Comparison of ENCODE assay signal across 8 mouse cellular contexts in genomic region chr12:59011275-59011843, GRCm38 (mm10). TPM values are rescaled to one million over a fixed set of nuclear protein-coding genes. Genes with fewer than 3 reads are reported as not detected.
DNase-seq lines count a peak whose midpoint lies in the region; ATAC-seq lines count a peak whose summit lies in the region.

No protein-coding gene starts in this region.

- ATAC-seq in neural tube, embryonic 11.5 days (ENCODE audit: insufficient read depth, low FRiP score, low TSS enrichment) = no peak; the same call in 1 of the 2 replicates
- ATAC-seq in forebrain, embryonic 11.5 days (replicated peaks; ENCODE audit: low FRiP score) = no peak
- ATAC-seq in limb, embryonic 13.5 days (ENCODE audit: low FRiP score, low read depth) = no peak
- no peak; the same call in 1 of the 2 replicates for ATAC-seq in stomach, embryonic 14.5 days (ENCODE audit: insufficient number of reproducible peaks, insufficient read depth, low FRiP score, low read depth)

- peak overlapping the region; percentile 81 for H3K4me2 ChIP-seq in neural tube, embryonic 11.5 days (ENCODE audit: low read depth)
- peak overlapping the region; percentile 70 for H3K4me2 ChIP-seq in forebrain, embryonic 11.5 days (ENCODE audit: low read depth, low read length, severe bottlenecking)
- peak overlapping the region; percentile 67 for H3K4me2 ChIP-seq in limb, embryonic 13.5 days (replicated peaks)
- peak overlapping the region; percentile 79 for H3K4me2 ChIP-seq in stomach, embryonic 14.5 days (replicated peaks; ENCODE audit: low read depth, low read length)

- no peaks in the 10 kb centered on the region for H3K9me3 ChIP-seq in neural tube, embryonic 11.5 days (ENCODE audit: control insufficient read depth, low read length)
- no peaks in the 10 kb centered on the region for H3K9me3 ChIP-seq in forebrain, embryonic 11.5 days (ENCODE audit: control insufficient read depth, low read length)
- H3K9me3 ChIP-seq in limb, embryonic 13.5 days = no peaks in the 10 kb centered on the region
- H3K9me3 ChIP-seq in stomach, embryonic 14.5 days (ENCODE audit: control insufficient read depth, low read depth, low read length) = no peaks in the 10 kb centered on the region

- under 1% methylated on average over 25 of the region's 25 CpGs for WGBS in neural tube, embryonic 11.5 days
- WGBS in forebrain, embryonic 11.5 days = under 1% methylated on average over 24 of the region's 25 CpGs
- under 1% methylated on average over 25 of the region's 25 CpGs for WGBS in limb, embryonic 13.5 days
- WGBS in stomach, embryonic 14.5 days = under 1% methylated on average over 25 of the region's 25 CpGs

- H3K36me3 ChIP-seq in neural tube, embryonic 11.5 days (ENCODE audit: control insufficient read depth, insufficient read depth, low read length) = no peaks in the 10 kb centered on the region
- peaks cover 3% of the 10 kb centered on the region for H3K36me3 ChIP-seq in forebrain, embryonic 11.5 days (ENCODE audit: control insufficient read depth, insufficient read depth, low read length)
- H3K36me3 ChIP-seq in limb, embryonic 13.5 days = peaks cover 16% of the 10 kb centered on the region
- H3K36me3 ChIP-seq in stomach, embryonic 14.5 days (ENCODE audit: control insufficient read depth, insufficient read depth, low read length) = peaks cover 7% of the 10 kb centered on the region

- H3K27ac ChIP-seq in neural tube, embryonic 11.5 days (ENCODE audit: low read depth, low read length) = peak overlapping the region; percentile 78
- peak overlapping the region; percentile 60 for H3K27ac ChIP-seq in forebrain, embryonic 11.5 days (ENCODE audit: low read depth, low read length)
- H3K27ac ChIP-seq in limb, embryonic 13.5 days = peak overlapping the region; percentile 92
- H3K27ac ChIP-seq in stomach, embryonic 14.5 days (ENCODE audit: low read length) = peak overlapping the region; percentile 93

- H3K9ac ChIP-seq in neural tube, embryonic 11.5 days (ENCODE audit: low read length) = peak overlapping the region; percentile 86
- peak overlapping the region; percentile 76 for H3K9ac ChIP-seq in forebrain, embryonic 11.5 days (ENCODE audit: low read length)
- H3K9ac ChIP-seq in limb, embryonic 13.5 days = peak overlapping the region; percentile 91
- H3K9ac ChIP-seq in stomach, embryonic 14.5 days (replicated peaks; ENCODE audit: low read depth, low read length) = peak overlapping the region; percentile 76

- H3K4me1 ChIP-seq in neural tube, embryonic 11.5 days (ENCODE audit: control insufficient read depth, insufficient read depth, low read length) = peaks cover 4% of the 10 kb centered on the region; the same call in 1 of the 2 replicates
- peaks cover 2% of the 10 kb centered on the region; the same call in 1 of the 2 replicates for H3K4me1 ChIP-seq in forebrain, embryonic 11.5 days (replicated peaks; ENCODE audit: control insufficient read depth, insufficient read depth, low read length)
- peaks cover 32% of the 10 kb centered on the region for H3K4me1 ChIP-seq in limb, embryonic 13.5 days
- H3K4me1 ChIP-seq in stomach, embryonic 14.5 days (ENCODE audit: control insufficient read depth, insufficient read depth, low read length) = peaks cover 15% of the 10 kb centered on the region

- peak overlapping the region; percentile 83 for H3K4me3 ChIP-seq in neural tube, embryonic 11.5 days (ENCODE audit: low read depth, low read length)
- H3K4me3 ChIP-seq in forebrain, embryonic 11.5 days (ENCODE audit: low read depth, low read length) = peak overlapping the region; percentile 64
- peak overlapping the region; percentile 85 for H3K4me3 ChIP-seq in limb, embryonic 13.5 days
- peak overlapping the region; percentile 88 for H3K4me3 ChIP-seq in stomach, embryonic 14.5 days (ENCODE audit: low read depth, low read length)

- DNase-seq in neural tube, embryonic 11.5 days (ENCODE audit: low spot score) = no peak
- DNase-seq in neural tube, embryonic 10.5 days (ENCODE audit: extremely low spot score, low spot score) = no peak
- DNase-seq in forebrain, embryonic 11.5 days (ENCODE audit: low spot score) = no peak
- DNase-seq in urinary bladder, postnatal 4 days (ENCODE audit: low spot score in 2 of 2) = no peak
- DNase-seq in kidney, adult 18-20 months = no peak
- DNase-seq in layer of hippocampus, adult 11-12 months (ENCODE audit: low spot score) = no peak

- H3K27me3 ChIP-seq in neural tube, embryonic 11.5 days (ENCODE audit: control insufficient read depth, insufficient read depth, low read length) = no peaks in the 10 kb centered on the region
- no peaks in the 10 kb centered on the region for H3K27me3 ChIP-seq in forebrain, embryonic 11.5 days (ENCODE audit: control insufficient read depth, insufficient read depth, low read length)
- H3K27me3 ChIP-seq in limb, embryonic 13.5 days = no peaks in the 10 kb centered on the region
- H3K27me3 ChIP-seq in stomach, embryonic 14.5 days (ENCODE audit: control insufficient read depth, insufficient read depth, low read length) = no peaks in the 10 kb centered on the region

RNA-seq across cellular contexts. Expression of gene Sec23a, which starts 0.5 kb away (rescaled TPM):
- 105 and 109 TPM in 2 replicates for polyA plus RNA-seq in neural tube, embryonic 11.5 days (2014; fragmentation: Nextera tagmentation; extraction: Ambion mirVana)
- polyA plus RNA-seq in forebrain, embryonic 11.5 days (2014; fragmentation: Nextera tagmentation; extraction: Ambion mirVana) = 76.0 and 76.5 TPM in 2 replicates
- 105 and 111 TPM in 2 replicates for polyA plus RNA-seq in limb, embryonic 13.5 days (2015; fragmentation: Nextera tagmentation; extraction: Ambion mirVana)
- polyA plus RNA-seq in stomach, embryonic 14.5 days (2014; fragmentation: Nextera tagmentation; extraction: Ambion mirVana) = 80.6 and 88.4 TPM in 2 replicates

RNA-seq across cellular contexts. Expression of gene Gemin2, which starts 1.8 kb away (rescaled TPM):
- 21.8 and 26.2 TPM in 2 replicates for polyA plus RNA-seq in neural tube, embryonic 11.5 days (2014; fragmentation: Nextera tagmentation; extraction: Ambion mirVana)
- 27.1 and 33.2 TPM in 2 replicates for polyA plus RNA-seq in forebrain, embryonic 11.5 days (2014; fragmentation: Nextera tagmentation; extraction: Ambion mirVana)
- 37.6 and 40.9 TPM in 2 replicates for polyA plus RNA-seq in limb, embryonic 13.5 days (2015; fragmentation: Nextera tagmentation; extraction: Ambion mirVana)
- 23.8 and 29.8 TPM in 2 replicates for polyA plus RNA-seq in stomach, embryonic 14.5 days (2014; fragmentation: Nextera tagmentation; extraction: Ambion mirVana)

RNA-seq across cellular contexts. Expression of gene Trappc6b, which starts 49.9 kb away (rescaled TPM):
- polyA plus RNA-seq in neural tube, embryonic 11.5 days (2014; fragmentation: Nextera tagmentation; extraction: Ambion mirVana) = 73.2 and 74.9 TPM in 2 replicates
- 64.6 and 69.1 TPM in 2 replicates for polyA plus RNA-seq in forebrain, embryonic 11.5 days (2014; fragmentation: Nextera tagmentation; extraction: Ambion mirVana)
- polyA plus RNA-seq in limb, embryonic 13.5 days (2015; fragmentation: Nextera tagmentation; extraction: Ambion mirVana) = 81.7 and 89.7 TPM in 2 replicates
- 61.0 and 67.1 TPM in 2 replicates for polyA plus RNA-seq in stomach, embryonic 14.5 days (2014; fragmentation: Nextera tagmentation; extraction: Ambion mirVana)

RNA-seq across cellular contexts. Expression of gene Pnn, which starts 55.3 kb away (rescaled TPM):
- 96.0 and 101 TPM in 2 replicates for polyA plus RNA-seq in neural tube, embryonic 11.5 days (2014; fragmentation: Nextera tagmentation; extraction: Ambion mirVana)
- polyA plus RNA-seq in forebrain, embryonic 11.5 days (2014; fragmentation: Nextera tagmentation; extraction: Ambion mirVana) = 124 and 127 TPM in 2 replicates
- 104 and 118 TPM in 2 replicates for polyA plus RNA-seq in limb, embryonic 13.5 days (2015; fragmentation: Nextera tagmentation; extraction: Ambion mirVana)
- 91.3 and 106 TPM in 2 replicates for polyA plus RNA-seq in stomach, embryonic 14.5 days (2014; fragmentation: Nextera tagmentation; extraction: Ambion mirVana)
